Mouse (Mus musculus): ENCODE results near the gene B3gnt2. TPM values are rescaled to one million over a fixed set of nuclear protein-coding genes. Genes with fewer than 3 reads are reported as not detected.

The B3gnt2 gene
- 58.3 to 87.2 TPM (median 73.4 TPM) in 4 replicates for total RNA-seq (2023; ENCODE audit: inconsistent age)

DNA sequence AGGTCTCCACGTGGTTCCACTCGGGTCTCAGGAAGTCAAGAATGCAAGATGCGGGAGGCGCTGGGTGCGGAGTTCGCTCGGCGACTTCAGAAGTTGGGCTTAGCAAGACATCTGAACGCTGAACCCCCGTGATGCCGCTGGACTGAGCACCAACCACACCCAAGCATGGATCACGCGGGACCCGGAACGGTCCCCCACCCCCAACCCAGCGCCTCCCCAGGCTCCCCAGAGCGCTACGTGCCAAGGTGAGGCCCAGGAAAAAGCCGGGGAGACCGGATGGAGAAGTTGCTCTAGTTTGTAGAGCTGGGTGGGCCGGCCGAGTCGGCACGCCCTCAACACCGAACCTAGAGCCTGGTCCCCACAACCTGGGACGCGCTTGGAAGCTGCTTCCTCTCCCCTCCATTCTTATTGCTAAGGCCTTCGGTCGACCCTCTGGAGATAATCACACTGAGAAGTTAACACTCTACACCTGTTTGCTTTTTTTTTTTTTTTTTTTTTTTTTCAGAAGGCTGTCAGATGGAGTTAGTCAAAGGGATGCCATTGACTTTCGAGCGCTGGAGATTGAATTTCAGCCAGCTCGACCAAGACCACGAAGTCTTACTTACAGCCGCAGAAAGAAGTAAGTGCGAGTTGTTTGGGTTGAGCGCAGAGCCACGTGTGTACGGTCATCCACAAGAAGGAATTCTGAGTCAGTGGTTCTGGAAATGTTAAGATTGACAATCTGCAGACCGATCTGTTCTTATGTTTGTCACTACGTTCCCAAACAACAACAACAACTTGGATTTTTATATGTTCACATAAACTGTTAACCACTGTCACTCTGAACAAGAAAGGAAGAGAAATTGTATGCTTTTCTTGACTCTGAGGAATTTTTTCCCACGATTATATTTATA, at the start of gene B3gnt2:
Gene B3gnt2 (minus strand): TSS at position 627 of the 893 bp plus-strand sequence.

Other genes starting within 250 kb of the B3gnt2 start
- 37.0 to 61.0 TPM (median 41.1 TPM) in 4 replicates for gene Zrsr1, start 111.0 kb upstream of the B3gnt2 start, total RNA-seq (2023; ENCODE audit: inconsistent age)
- 38.3 to 48.3 TPM (median 43.8 TPM) in 4 replicates for gene Gm28048, start 121.1 kb upstream of the B3gnt2 start, total RNA-seq (2023; ENCODE audit: inconsistent age)
- 38.4 to 46.9 TPM (median 39.3 TPM) in 4 replicates for gene Commd1, start 121.4 kb upstream of the B3gnt2 start, total RNA-seq (2023; ENCODE audit: inconsistent age)
- 197 to 212 TPM (median 206 TPM) in 4 replicates for gene Cct4, start 129.6 kb upstream of the B3gnt2 start, total RNA-seq (2023; ENCODE audit: inconsistent age)
- 4.8 to 5.3 TPM (median 5.0 TPM) in 4 replicates for gene Fam161a, start 146.6 kb upstream of the B3gnt2 start, total RNA-seq (2023; ENCODE audit: inconsistent age)

All from B cell, adult (primary cell).